Mouse (Mus musculus) heart, postnatal 0 days (tissue): Measurements from ENCODE around the gene Grid2.

ENCODE experiments used
- CTCF ChIP-seq: IDR thresholded peaks from 2 replicates; pipeline ENCODE4 v1.5.1; 2016; ENCODE audit warnings: antibody characterized with exemption, control low read depth, low read depth
- EP300 ChIP-seq: IDR thresholded peaks from 2 replicates; pipeline ENCODE4 v1.6.1; 2016; ENCODE audit warnings: antibody characterized with exemption, low read depth

DNA sequence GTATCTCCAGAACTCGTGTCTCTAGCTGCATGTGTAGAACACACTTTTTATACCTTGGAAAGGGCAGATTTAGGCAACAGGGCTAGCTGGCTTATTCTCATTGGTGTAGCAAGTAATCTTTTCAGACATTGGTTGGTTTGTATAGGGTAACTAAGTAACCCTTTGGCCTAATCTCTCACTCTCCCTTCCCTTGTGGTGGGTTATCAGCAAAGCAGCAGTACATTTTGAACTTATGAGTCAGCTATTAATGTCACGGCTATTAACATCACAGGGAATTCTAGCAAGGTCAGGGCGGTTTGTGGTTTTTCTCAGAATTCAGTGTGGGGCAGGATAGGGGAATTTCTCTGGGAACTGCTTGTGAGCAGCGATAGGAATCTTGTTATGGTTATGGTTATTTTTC is 1007.8 kb downstream of the Grid2 start:
- no peak for TF ChIP-seq CTCF
- no peak for TF ChIP-seq EP300
